Mouse (Mus musculus) neural tube, embryonic 11.5 days (tissue): ENCODE results near the gene Scg3. TPM values are rescaled to one million over a fixed set of nuclear protein-coding genes. Genes with fewer than 3 reads are reported as not detected.
"Not testable (repeated sequence)": the region's sequence is repeated elsewhere in the genome, so short reads cannot be mapped to it uniquely, and the experiment has no call there.

Source experiments
- ATAC-seq: fragments of 200-750 bp; cut with Nextera tagmentation; 2 replicates; pipeline ENCODE4 v1.8.0; 2017; ENCODE audit warnings: moderate number of reproducible peaks, mild to moderate bottlenecking, moderate TSS enrichment, moderate library complexity; ENCODE audit not compliant: insufficient read depth, low FRiP score, low TSS enrichment
- DNase-seq: peaks from one replicate; pipeline ENCODE4 v3.0.0-alpha.2; 2015; ENCODE audit warnings: low spot score
- H3K27ac ChIP-seq: fragments of 300-500 bp; sonication (generic); 2 replicates; pipeline ENCODE4 v1.5.1; 2014; ENCODE audit warnings: low read depth, mild to moderate bottlenecking, low read length
- H3K27me3 ChIP-seq: fragments of 300-500 bp; sonication (generic); 2 replicates; pipeline ENCODE4 v1.6.1; 2014; ENCODE audit warnings: mild to moderate bottlenecking, low read length, mixed read lengths; ENCODE audit not compliant: control insufficient read depth, insufficient read depth
- H3K36me3 ChIP-seq: fragments of 300-500 bp; sonication (generic); 2 replicates; pipeline ENCODE4 v1.6.1; 2014; ENCODE audit warnings: mild to moderate bottlenecking, low read length, moderate library complexity, mixed read lengths; ENCODE audit not compliant: control insufficient read depth, insufficient read depth
- H3K4me1 ChIP-seq: fragments of 300-500 bp; sonication (generic); 2 replicates; pipeline ENCODE4 v1.6.1; 2014; ENCODE audit warnings: low read length, mixed read lengths; ENCODE audit not compliant: control insufficient read depth, insufficient read depth
- H3K4me2 ChIP-seq: fragments of 300-500 bp; sonication (generic); 2 replicates; pipeline ENCODE4 v1.6.1; 2014; ENCODE audit warnings: low read depth, mild to moderate bottlenecking, moderate library complexity
- H3K4me3 ChIP-seq: fragments of 300-500 bp; sonication (generic); 2 replicates; pipeline ENCODE4 v1.5.1; 2014; ENCODE audit warnings: low read depth, low read length
- H3K9ac ChIP-seq: fragments of 300-500 bp; sonication (generic); 2 replicates; pipeline ENCODE4 v1.6.1; 2014; ENCODE audit warnings: mild to moderate bottlenecking, low read length
- H3K9me3 ChIP-seq: fragments of 300-500 bp; sonication (generic); 2 replicates; pipeline ENCODE4 v1.6.1; 2016; ENCODE audit warnings: low read length; ENCODE audit not compliant: control insufficient read depth
- WGBS: fragments of 180-500 bp; shearing (Covaris S2); extraction: QIAGEN DNeasy Blood & Tissue Kit; methylation state at CpG from one replicate; pipeline ENCODE4 v1.1.7; 2014; 5-methylcytosine and 5-hydroxymethylcytosine counted together
- polyA plus RNA-seq: library from polyadenylated mRNA; unstranded; fragments of >200 nt; fragmentation: Nextera tagmentation; extraction: Ambion mirVana; gene quantifications from 2 replicates; pipeline ENCODE4 v1.2.1, GENCODE M21; 2014

The Scg3 gene
- polyA plus RNA-seq, 1 experiment from 2014 or later: 62.4 TPM

GRCm38 (mm10) chr9:75619761-75620160, 64.1 kb downstream of the Scg3 start:
- not testable (repeated sequence) for H3K27ac ChIP-seq, H3K4me2 ChIP-seq, DNase-seq, H3K9me3 ChIP-seq, ATAC-seq, H3K4me1 ChIP-seq, H3K27me3 ChIP-seq, H3K9ac ChIP-seq, H3K4me3 ChIP-seq, H3K36me3 ChIP-seq
- 95% methylated on average over 2 of the region's 2 CpGs for WGBS

- no peak for ATAC-seq
- Histone ChIP-seq H3K27ac (no peak overlapping the region), H3K4me1 (no peaks in the 10 kb centered on the region), H3K27me3 (no peaks in the 10 kb centered on the region), H3K9ac (no peak overlapping the region), H3K9me3 (no peaks in the 10 kb centered on the region), H3K4me3 (no peak overlapping the region), H3K36me3 (no peaks in the 10 kb centered on the region), H3K4me2 (no peak overlapping the region)
- no peak for DNase-seq
- WGBS: 78% methylated on average over 6 of the region's 6 CpGs
Observed at GRCm38 (mm10) chr9:75618836-75619400, 64.9 kb downstream of the Scg3 start.

GRCm38 (mm10) chr9:75616560-75616959, 67.3 kb downstream of the Scg3 start:
- Histone ChIP-seq H3K9ac (no peak overlapping the region), H3K4me1 (no peaks in the 10 kb centered on the region), H3K9me3 (no peaks in the 10 kb centered on the region), H3K4me3 (no peak overlapping the region), H3K27me3 (no peaks in the 10 kb centered on the region), H3K4me2 (no peak overlapping the region), H3K27ac (no peak overlapping the region), H3K36me3 (no peaks in the 10 kb centered on the region)
- WGBS: 81% methylated on average over 3 of the region's 3 CpGs
- ATAC-seq (no peak), DNase-seq (no peak)

GRCm38 (mm10) chr9:75610571-75611493, 73.0 kb downstream of the Scg3 start, which contains the start of gene Tmod2:
Tmod2 (minus strand) TSS chr9:75611325.
- peak within 1 kb of the TSS; percentile 82 for H3K27ac ChIP-seq
- H3K9me3 ChIP-seq: no peaks in the 10 kb centered on the region
- no peaks in the 10 kb centered on the region for H3K36me3 ChIP-seq
- DNase-seq (peak; percentile 84), ATAC-seq (peak; percentile 88)
- peak within 1 kb of the TSS; percentile 75 for H3K9ac ChIP-seq
- under 1% methylated on average over 74 of the region's 74 CpGs for WGBS
- H3K4me2 ChIP-seq: peak within 1 kb of the TSS; percentile 77
- H3K4me1 ChIP-seq: no peaks in the 10 kb centered on the region
- H3K27me3 ChIP-seq: no peaks in the 10 kb centered on the region
- peak within 1 kb of the TSS; percentile 81 for H3K4me3 ChIP-seq

GRCm38 (mm10) chr9:75609965-75610364, 73.9 kb downstream of the Scg3 start:
- Histone ChIP-seq H3K36me3 (no peaks in the 10 kb centered on the region), H3K27me3 (no peaks in the 10 kb centered on the region), H3K9me3 (no peaks in the 10 kb centered on the region), H3K27ac (no peak overlapping the region; the same call in 1 of the 2 replicates), H3K4me2 (peak overlapping the region; percentile 77), H3K9ac (peak overlapping the region; percentile 75), H3K4me1 (no peaks in the 10 kb centered on the region), H3K4me3 (peak overlapping the region; percentile 81)
- DNase-seq: peak; percentile 20
- ATAC-seq: no peak
- 22% methylated on average over 16 of the region's 16 CpGs for WGBS

GRCm38 (mm10) chr9:75609505-75609904, 74.4 kb downstream of the Scg3 start:
- DNase-seq: peak; percentile 35
- H3K27ac ChIP-seq: no peak overlapping the region
- 50% methylated on average over 1 of the region's 1 CpGs for WGBS

GRCm38 (mm10) chr9:75607496-75607895, 76.4 kb downstream of the Scg3 start:
- WGBS: 90% methylated on average over 4 of the region's 4 CpGs

More at GRCm38 (mm10) chr9:75609505-75609904, 74.4 kb downstream of the Scg3 start:
- no peak overlapping the region; the same call in 1 of the 2 replicates for H3K9ac ChIP-seq
- H3K4me1 ChIP-seq: no peaks in the 10 kb centered on the region
- no peaks in the 10 kb centered on the region for H3K36me3 ChIP-seq
- no peaks in the 10 kb centered on the region for H3K9me3 ChIP-seq
- peak overlapping the region; percentile 77 for H3K4me2 ChIP-seq
- no peaks in the 10 kb centered on the region for H3K27me3 ChIP-seq
- H3K4me3 ChIP-seq: peak overlapping the region; percentile 81
- ATAC-seq: peak; percentile 33; the same call in 1 of the 2 replicates

GRCm38 (mm10) chr9:75601510-75601909, 82.3 kb downstream of the Scg3 start:
- Histone ChIP-seq H3K4me3 (no peak overlapping the region), H3K27me3 (no peaks in the 10 kb centered on the region), H3K36me3 (no peaks in the 10 kb centered on the region), H3K4me2 (no peak overlapping the region), H3K9me3 (no peaks in the 10 kb centered on the region), H3K9ac (no peak overlapping the region), H3K27ac (no peak overlapping the region), H3K4me1 (no peaks in the 10 kb centered on the region)
- 45% methylated on average over 12 of the region's 12 CpGs for WGBS
- ATAC-seq (no peak), DNase-seq (no peak)

More at GRCm38 (mm10) chr9:75607496-75607895, 76.4 kb downstream of the Scg3 start:
- ATAC-seq (no peak), DNase-seq (no peak)
- Histone ChIP-seq H3K9me3 (no peaks in the 10 kb centered on the region), H3K4me2 (no peak overlapping the region), H3K27me3 (no peaks in the 10 kb centered on the region), H3K27ac (no peak overlapping the region), H3K36me3 (no peaks in the 10 kb centered on the region), H3K9ac (no peak overlapping the region), H3K4me3 (no peak overlapping the region), H3K4me1 (no peaks in the 10 kb centered on the region)
